Mouse (Mus musculus) cortical plate, adult 2 months (tissue): ENCODE measurements around the gene Adamtsl1. TPM values are rescaled to one million over a fixed set of nuclear protein-coding genes. Genes with fewer than 3 reads are reported as not detected.

Source experiments
- H3K27ac ChIP-seq: fragments of 200-500 bp; 2 replicates; pipeline ENCODE4 v1.5.1; 2012; ENCODE audit warnings: low read length, control low read depth, inconsistent platforms; ENCODE audit not compliant: insufficient read depth
- H3K4me1 ChIP-seq: fragments of 200-500 bp; 2 replicates; pipeline ENCODE4 v1.6.1; 2011; ENCODE audit warnings: low read length; ENCODE audit not compliant: control insufficient read depth, insufficient read depth
- H3K4me3 ChIP-seq: fragments of 200-500 bp; 2 replicates; pipeline ENCODE4 v1.5.1; 2011; ENCODE audit warnings: mild to moderate bottlenecking, low read length, control low read depth; ENCODE audit not compliant: insufficient read depth
- CTCF ChIP-seq: fragments of 200-500 bp; IDR thresholded peaks from 2 replicates; pipeline ENCODE4 v1.5.1; 2011; ENCODE audit warnings: mild to moderate bottlenecking, control low read depth, low read length; ENCODE audit not compliant: insufficient read depth; ENCODE audit errors: extremely low read depth
- POLR2A ChIP-seq: fragments of 200-500 bp; IDR thresholded peaks from 2 replicates; pipeline ENCODE4 v1.6.1; 2011; ENCODE audit warnings: mild to moderate bottlenecking, low read length, control low read depth; ENCODE audit not compliant: insufficient read depth; ENCODE audit errors: extremely low read depth
- polyA plus RNA-seq: library from polyadenylated mRNA; depleted of rRNA; stranded (reverse); fragments of >200 nt; gene quantifications from 2 replicates; pipeline ENCODE4 v1.2.3, GENCODE M21; 2012

The Adamtsl1 gene
- polyA plus RNA-seq, 1 experiment: 2.6 TPM

DNA sequence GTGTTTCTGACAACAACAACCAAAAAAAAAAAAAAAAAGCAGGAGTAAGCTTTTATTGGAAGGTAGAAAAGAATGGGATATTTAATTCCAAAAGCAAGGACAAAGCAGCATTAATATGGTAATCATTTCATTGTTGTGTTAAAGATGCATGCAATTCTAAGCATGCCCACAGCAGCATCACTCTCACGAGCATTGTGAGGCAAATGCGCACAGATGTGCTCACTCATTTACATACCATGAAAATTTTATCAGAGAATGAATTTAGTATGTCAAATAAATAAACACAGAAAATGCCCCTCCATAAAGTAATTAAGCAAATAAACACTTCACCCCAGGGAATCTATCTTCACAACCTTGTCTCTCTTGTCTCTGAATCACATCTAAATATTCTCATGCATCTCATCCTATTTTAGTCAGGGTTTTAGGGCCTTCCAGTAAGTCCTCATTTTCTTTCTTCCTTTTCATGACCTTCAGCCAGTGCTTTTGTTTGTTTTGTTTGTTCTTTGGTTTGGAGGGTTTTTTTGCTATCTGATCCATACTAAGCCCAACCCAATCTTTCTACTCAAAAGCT lies 728.0 kb downstream of the Adamtsl1 start:
- Histone ChIP-seq H3K4me1 (no peaks in the 10 kb centered on the region), H3K4me3 (no peak overlapping the region), H3K27ac (no peak overlapping the region)
- TF ChIP-seq POLR2A (no peak), CTCF (no peak)

DNA sequence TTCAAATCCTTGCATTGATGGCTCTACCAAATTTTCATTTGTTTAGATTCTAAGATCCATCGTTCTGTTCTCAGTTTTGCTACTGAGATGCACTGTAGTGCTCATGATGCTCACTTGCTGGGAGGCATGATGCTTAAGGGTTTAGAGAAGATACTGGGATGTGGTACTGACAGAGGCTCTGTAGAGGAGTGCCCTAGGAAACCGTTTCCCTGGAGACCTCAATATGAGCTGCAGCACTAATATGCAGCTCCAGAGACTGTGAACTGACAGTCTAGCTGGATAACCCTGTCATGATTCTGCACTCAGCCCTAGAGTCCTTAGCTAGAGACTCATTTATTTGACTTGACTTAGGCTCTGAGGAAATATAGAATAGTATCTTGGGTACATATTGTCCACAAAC lies 756.1 kb downstream of the Adamtsl1 start:
- H3K4me1 ChIP-seq: no peaks in the 10 kb centered on the region
- no peak overlapping the region for H3K27ac ChIP-seq
- no peak overlapping the region for H3K4me3 ChIP-seq
- TF ChIP-seq POLR2A (no peak), CTCF (no peak)

DNA sequence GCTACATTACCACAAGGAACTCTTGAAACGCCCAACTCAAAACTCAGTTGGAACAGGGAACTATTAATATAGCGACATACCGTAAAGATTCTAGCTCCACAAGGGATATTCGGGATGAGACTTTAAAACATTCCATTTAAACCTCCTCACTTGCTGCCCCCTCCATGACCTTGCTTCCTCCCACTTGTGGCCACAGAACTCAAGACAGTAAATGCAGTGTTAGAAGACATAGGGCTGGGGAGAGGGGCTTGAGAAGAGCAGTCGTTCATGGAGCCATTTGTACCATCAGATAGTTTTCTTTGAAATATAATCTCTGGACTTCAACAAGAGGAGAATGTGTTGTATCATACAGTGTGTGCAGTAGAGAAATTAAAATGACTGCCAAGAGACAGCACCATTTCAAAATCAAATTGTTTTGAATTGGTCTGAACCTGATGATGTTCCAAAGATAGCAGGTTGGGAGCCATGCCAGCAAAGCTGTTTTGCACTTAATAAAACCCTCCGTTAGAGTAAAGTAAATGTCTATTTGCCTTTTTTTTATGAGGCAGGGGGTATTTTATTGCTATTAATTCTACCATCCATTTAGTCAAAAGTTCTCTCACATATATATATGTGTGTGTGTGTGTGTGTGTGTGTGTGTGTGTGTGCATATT lies 759.9 kb downstream of the Adamtsl1 start:
- H3K4me3 ChIP-seq: no peak overlapping the region
- TF ChIP-seq CTCF (no peak), POLR2A (no peak)
- H3K4me1 ChIP-seq: peaks cover 3% of the 10 kb centered on the region; the same call in 1 of the 2 replicates
- H3K27ac ChIP-seq: no peak overlapping the region

DNA sequence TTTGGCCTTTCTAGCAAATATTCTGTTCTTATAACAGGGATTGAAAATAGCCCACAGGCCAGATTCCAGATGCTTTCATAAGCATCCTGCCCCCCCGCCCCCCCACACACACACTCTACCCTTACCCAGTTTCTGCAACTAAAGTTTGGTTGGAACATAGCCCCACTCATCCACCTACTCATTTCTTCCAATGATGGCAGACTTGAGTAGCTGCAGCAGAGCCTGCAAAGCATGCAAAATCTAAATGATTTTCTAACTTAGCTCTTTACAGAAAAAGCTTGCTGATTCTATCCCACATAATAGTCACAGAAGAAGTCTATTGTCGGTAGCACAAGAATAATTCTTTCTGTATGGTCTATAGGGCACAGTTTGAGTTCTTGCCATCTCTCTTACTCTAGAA lies 760.7 kb downstream of the Adamtsl1 start:
- H3K4me1 ChIP-seq: peaks cover 3% of the 10 kb centered on the region; the same call in 1 of the 2 replicates
- H3K4me3 ChIP-seq: no peak overlapping the region
- H3K27ac ChIP-seq: no peak overlapping the region
- no peak for TF ChIP-seq CTCF
- no peak for TF ChIP-seq POLR2A

DNA sequence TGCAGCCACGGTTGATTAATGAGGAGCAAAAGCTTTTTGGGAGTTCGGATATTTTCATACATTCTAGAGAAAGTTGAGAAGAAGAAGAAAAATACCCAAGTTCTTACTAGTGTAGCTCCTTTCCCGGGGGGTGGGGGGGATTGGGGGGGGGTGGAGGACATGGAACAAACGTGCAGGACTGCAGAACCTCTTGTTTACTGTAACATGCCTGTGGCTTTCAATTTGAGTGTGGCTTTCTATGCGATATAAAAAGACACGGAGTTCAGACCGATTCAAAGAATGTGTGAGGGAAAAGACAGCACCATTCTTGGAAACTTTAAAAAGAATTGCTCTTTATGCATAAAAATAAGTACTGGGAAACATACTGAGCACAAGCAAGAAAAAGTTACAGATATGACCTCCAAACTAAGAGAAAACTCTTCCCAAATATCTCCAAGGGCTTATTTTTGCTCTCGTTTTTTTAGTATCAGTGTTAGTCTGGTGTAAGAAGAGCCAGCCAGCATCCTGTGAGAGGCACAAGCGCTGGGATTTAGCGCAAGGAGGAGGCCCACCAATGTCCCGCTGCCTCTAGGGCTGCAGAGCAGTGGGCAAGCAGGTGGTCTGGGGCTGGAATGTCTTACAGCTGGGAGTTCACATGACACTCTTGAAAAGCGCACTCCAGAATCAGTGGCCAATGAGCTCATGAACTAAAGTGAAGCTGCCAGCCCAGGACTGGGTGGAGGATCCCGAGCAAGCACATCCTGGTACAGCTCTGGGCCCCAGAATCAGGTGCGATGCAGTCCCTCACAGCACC lies 762.2 kb downstream of the Adamtsl1 start:
- TF ChIP-seq POLR2A (no peak), CTCF (no peak)
- Histone ChIP-seq H3K4me1 (peaks cover 3% of the 10 kb centered on the region; the same call in 1 of the 2 replicates), H3K4me3 (no peak overlapping the region), H3K27ac (no peak overlapping the region)

DNA sequence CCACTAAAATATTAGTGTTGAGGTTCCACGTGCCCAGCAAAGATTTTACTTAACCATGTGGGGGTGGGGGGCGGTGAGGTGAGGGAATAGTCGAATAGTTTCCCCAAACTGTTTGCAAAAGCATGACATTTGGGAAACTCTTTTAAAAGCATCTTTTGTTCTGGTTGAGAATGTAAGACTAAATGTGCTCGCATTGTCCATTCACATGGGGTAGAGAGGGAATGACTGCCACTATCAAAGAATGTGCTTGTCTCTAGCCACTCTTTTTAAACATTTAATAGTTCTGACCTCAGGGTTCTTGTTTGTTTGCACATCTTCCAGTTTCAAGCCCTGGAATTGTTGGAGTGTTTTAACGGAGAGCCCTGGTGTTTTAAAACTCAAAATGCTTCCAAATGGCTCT lies 764.6 kb downstream of the Adamtsl1 start:
- TF ChIP-seq POLR2A: no peak
- no peak for TF ChIP-seq CTCF
- Histone ChIP-seq H3K27ac (peak overlapping the region; percentile 3; the same call in 1 of the 2 replicates), H3K4me3 (no peak overlapping the region), H3K4me1 (peaks cover 3% of the 10 kb centered on the region; the same call in 1 of the 2 replicates)

DNA sequence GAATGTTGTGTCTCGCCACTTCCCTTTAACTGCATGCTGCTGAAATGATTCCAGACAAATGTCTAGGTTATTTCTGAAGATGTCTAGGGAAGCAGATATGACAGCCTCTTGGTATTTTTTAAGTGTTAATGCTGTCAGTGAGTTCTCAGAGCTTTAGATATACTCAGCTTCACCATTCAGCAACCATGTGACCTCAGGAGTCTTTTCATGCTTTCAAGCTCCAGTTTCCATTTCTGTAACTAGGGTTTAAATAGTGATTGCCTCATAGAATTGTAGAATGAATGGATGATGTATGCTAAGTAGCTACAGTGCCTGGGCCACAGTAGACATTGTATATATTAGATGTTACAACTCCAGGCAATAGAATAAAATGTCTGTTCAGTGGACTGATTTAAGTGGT lies 772.6 kb downstream of the Adamtsl1 start:
- H3K4me1 ChIP-seq: no peaks in the 10 kb centered on the region
- no peak overlapping the region for H3K27ac ChIP-seq
- TF ChIP-seq POLR2A (no peak), CTCF (no peak)
- no peak overlapping the region for H3K4me3 ChIP-seq

DNA sequence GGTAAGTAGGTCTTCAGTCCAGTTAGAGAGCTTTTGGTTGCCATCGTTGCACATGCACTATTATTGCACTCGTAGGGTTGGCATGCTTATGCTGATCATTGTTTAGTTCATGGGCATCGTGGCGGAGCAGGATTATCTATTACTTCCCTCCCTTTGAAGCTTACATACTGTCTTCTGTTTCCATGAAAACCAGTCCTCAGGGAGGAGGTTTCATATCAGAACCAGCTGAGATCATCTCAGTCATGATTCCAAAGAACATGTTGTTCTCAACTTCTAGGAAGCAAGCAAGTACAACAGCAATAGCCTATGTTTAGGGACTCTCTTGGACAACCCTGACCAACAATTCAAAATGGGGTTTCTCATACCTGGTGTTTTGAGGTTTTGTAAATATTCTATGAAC lies 774.3 kb downstream of the Adamtsl1 start:
- H3K4me3 ChIP-seq: no peak overlapping the region
- no peak overlapping the region for H3K27ac ChIP-seq
- H3K4me1 ChIP-seq: no peaks in the 10 kb centered on the region
- TF ChIP-seq CTCF (no peak), POLR2A (no peak)

DNA sequence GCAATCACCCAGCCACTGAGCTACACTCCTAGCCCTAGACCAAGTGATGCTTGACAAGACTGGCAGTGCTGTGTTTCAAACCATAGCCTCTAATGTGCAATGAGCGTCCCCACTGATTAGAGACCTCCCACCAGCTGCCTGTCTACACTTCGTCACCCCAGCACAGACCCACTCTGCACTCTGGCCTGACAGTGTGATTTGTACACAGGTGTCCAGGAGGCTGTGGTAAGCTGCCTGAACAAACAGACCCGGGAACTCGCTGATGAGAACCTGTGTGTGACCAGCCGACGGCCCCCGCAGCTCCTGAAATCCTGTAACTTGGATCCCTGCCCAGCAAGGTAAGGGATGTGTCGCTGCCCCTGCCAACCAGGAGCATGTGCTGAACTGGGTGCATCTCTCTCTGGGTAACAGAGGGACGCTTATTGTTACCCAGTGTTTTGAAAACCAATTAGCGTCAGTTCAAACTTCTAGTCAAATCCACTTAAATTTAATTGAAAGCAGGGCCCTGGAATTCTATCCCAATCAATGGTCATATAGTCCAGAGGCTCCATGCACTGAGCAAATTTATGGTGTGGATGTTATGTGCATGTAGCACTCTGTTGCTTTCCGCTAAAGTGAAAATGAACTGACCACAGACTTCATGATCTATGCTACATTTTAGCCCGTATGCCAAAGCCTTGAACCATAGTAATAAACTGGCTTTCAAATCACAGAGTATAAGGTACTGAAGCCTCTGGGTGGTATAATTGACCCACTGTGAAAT lies 775.7 kb downstream of the Adamtsl1 start:
- Histone ChIP-seq H3K27ac (no peak overlapping the region), H3K4me1 (no peaks in the 10 kb centered on the region), H3K4me3 (no peak overlapping the region)
- TF ChIP-seq POLR2A (no peak), CTCF (no peak)
